Comparison of ENCODE assay signal across 8 mouse cellular contexts in the genomic region with DNA sequence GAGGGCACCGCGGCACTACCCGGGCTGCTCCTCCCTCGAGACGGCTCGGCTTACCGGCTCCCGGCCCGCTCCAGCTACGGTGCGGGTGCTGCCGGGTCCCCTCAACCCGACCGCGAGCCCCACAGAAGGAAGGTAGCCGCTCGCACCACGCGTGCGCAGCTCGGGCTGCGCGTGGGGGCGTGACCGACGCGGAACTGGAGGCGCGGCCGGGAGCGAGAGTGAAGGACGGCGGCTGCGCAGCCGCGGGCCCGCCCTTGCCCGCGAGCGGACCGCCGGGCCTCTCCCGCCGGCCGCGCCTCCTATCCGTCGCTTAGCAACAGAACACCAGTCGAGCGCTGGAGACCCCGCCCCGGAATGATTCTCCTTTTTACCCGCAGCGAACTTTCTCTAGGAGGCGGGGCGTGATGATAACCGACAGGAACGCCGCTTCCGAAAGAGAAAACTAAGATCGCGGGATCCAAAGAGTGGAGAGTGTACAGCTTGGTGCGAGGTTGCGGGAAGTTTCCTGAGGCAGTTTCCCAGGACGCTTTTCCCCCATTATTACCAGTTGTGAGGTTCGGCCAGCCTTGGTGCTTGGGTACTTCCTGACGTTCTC. TPM values are rescaled to one million over a fixed set of nuclear protein-coding genes. Genes with fewer than 3 reads are reported as not detected.
DNase-seq lines count a peak whose midpoint lies in the region; TF ChIP-seq lines count a peak whose summit lies in the region.

A gene (minus strand): TSS at position 144 of the 595 bp plus-strand sequence.

- H3K27me3 ChIP-seq in megakaryocyte, embryonic 14.5 days (replicated peaks) = no peaks in the 10 kb centered on the region

- DNase-seq in WW6 (ENCODE audit: low read depth, low spot score) = peak; percentile 84
- peak; percentile 52 to 84 for DNase-seq in cerebellum, postnatal 4 days (ENCODE audit: low spot score in 2 of 2)
- DNase-seq in gastrocnemius, adult 2 months = peak; percentile 93
- peak; percentile 47 for DNase-seq in hindlimb bud, embryonic 11.5 days (ENCODE audit: extremely low spot score, low read depth, low spot score)
- DNase-seq in left cerebral cortex, adult 8-10 months (ENCODE audit: low spot score in 2 of 2) = peak; percentile 63 to 83
- DNase-seq in right cerebral cortex, postnatal 10 days (ENCODE audit: low spot score in 2 of 2) = peak; percentile 92
- DNase-seq in urinary bladder, postnatal 25 days (ENCODE audit: low spot score) = peak; percentile 85

- intact Hi-C loops in gastrocnemius, adult 2 months (cut with DNase I) = no loop called here

- peaks cover 2% of the 10 kb centered on the region for H3K36me3 ChIP-seq in megakaryocyte, embryonic 14.5 days (replicated peaks; ENCODE audit: low read length)

- H3K4me1 ChIP-seq in megakaryocyte, embryonic 14.5 days = peaks cover 50% of the 10 kb centered on the region

- H3K4me3 ChIP-seq in gastrocnemius, adult 2 months = peak within 1 kb of the TSS; percentile 82
- peak within 1 kb of the TSS; percentile 99 for H3K4me3 ChIP-seq in megakaryocyte, embryonic 14.5 days (replicated peaks)

- no peaks in the 10 kb centered on the region for H3K9me3 ChIP-seq in megakaryocyte, embryonic 14.5 days

- peak within 1 kb of the TSS; percentile 95 for H3K27ac ChIP-seq in gastrocnemius, adult 2 months

- no peak for TF ChIP-seq CTCF in gastrocnemius, adult 2 months (IDR thresholded peaks at IDR 0.05)

RNA-seq across cellular contexts. Expression of the gene that starts here (rescaled TPM):
- 10 to 100 TPM; 22.5 to 26.2 TPM for total RNA-seq in gastrocnemius, adult 2 months (2021)
- total RNA-seq in left cerebral cortex, adult 8-10 months (2022) = 10 to 100 TPM; 63.7 to 78.3 (median 70.5) TPM
- polyA plus RNA-seq in megakaryocyte, embryonic 14.5 days (2012; ENCODE audit: insufficient read depth, low replicate concordance) = 3.1 TPM in 1 of 2 replicates, not detected in the other

Comparison
In these comparisons a context has a peak if more than half of its experiments do, and no peak if none do; other contexts are left out.
1. Peak in every context shown above with its lines: DNase-seq, H3K4me3 ChIP-seq and H3K27ac ChIP-seq.